In the genomic region with DNA sequence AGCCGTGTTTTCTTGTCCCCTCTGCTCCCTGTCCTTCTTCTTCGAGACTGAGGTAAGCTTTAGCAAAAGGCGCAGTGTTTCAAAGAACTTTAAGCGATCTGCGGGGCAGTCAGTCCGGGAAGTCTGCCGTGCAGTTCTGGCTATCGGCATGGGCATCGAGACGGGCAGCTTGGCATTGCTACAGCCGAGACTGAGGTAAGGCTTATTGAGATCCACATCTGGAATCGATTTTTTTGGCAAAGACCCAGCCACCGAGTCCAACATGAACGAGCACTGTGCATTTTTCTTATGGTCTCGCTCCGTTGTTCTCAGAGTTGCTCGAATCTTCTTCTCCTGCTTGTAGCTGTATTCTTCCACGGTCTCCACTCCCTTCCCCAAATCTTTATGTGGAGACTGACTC, we compare ENCODE assay signal across 15 mouse cellular contexts.
"Had no signal": no experiment of that assay in that cellular context is flagged by ENCODE, and none has a peak within 500 bp of the region (broad histone marks: within the 10 kb centered on the region; RNA-seq: fewer than 3 reads in every experiment).

No protein-coding gene starts in this region.

- DNase-seq: retina, postnatal 1 day; right cerebral cortex, adult 18-20 months; right cerebral cortex, postnatal 14 days; right cerebral cortex, postnatal 25 days; right cerebral cortex, postnatal 4 days; spleen, adult 18-20 months; thymus, adult 18-20 months; thymus, adult 2 months; thymus, postnatal 14 days; thymus, postnatal 25 days; thymus, postnatal 36 days; thymus, postnatal 4 days had no signal

- H3K4me2 ChIP-seq: neural tube, embryonic 15.5 days; stomach, embryonic 15.5 days had no signal

- H3K4me1 ChIP-seq: stomach, embryonic 15.5 days had no signal

- H3K4me3 ChIP-seq: neural tube, embryonic 15.5 days; stomach, embryonic 15.5 days had no signal

- H3K9ac ChIP-seq: neural tube, embryonic 15.5 days; stomach, embryonic 15.5 days had no signal

- H3K27me3 ChIP-seq: neural tube, embryonic 15.5 days; stomach, embryonic 15.5 days had no signal

- H3K9me3 ChIP-seq: neural tube, embryonic 15.5 days; stomach, embryonic 15.5 days had no signal

- H3K27ac ChIP-seq: neural tube, embryonic 15.5 days; stomach, embryonic 15.5 days; stomach, postnatal 0 days had no signal
